ENCODE assay signal across 8 mouse cellular contexts in the genomic region with DNA sequence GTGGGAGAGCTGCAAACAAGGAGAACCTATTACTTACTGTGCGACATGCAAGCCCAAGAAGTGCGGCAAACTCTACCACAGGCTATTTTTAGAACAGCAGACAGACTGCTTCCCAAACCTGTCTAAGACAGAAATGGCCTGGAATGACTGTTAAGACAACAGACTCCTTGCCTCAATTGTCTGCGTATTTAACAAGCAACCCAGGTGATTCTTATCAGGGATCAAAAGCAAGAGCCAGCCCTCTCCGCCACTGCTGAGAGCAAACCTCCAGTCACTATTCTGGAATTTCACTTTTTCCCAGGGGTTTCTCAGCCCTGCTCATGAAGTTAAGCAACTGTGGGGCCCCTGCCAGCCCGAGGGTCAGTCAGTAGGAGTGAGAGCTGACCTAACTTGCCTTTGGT. TPM values are rescaled to one million over a fixed set of nuclear protein-coding genes. Genes with fewer than 3 reads are reported as not detected.
DNase-seq lines count a peak whose midpoint lies in the region; ATAC-seq and TF ChIP-seq lines count a peak whose summit lies in the region.

No protein-coding gene starts in this region.

- H3K4me1 ChIP-seq in heart, embryonic 10.5 days: peaks cover 100% of the 10 kb centered on the region
- H3K4me1 ChIP-seq in embryonic fibroblast, embryonic 13.5 days (ENCODE audit: control insufficient read depth, insufficient read depth, low read length): peaks cover 45% of the 10 kb centered on the region
- peaks cover 98% of the 10 kb centered on the region for H3K4me1 ChIP-seq in liver, embryonic 12.5 days
- H3K4me1 ChIP-seq in hindbrain, embryonic 14.5 days (replicated peaks; ENCODE audit: control insufficient read depth, insufficient read depth, low read length): peaks cover 70% of the 10 kb centered on the region

- DNase-seq in heart, embryonic 10.5 days (ENCODE audit: low spot score): no peak
- DNase-seq in heart, adult 9 months (ENCODE audit: low spot score in 2 of 2): no peak
- DNase-seq in NIH3T3 (ENCODE audit: low read depth): peak; percentile 76
- DNase-seq in thymus, postnatal 25 days: no peak
- no peak for DNase-seq in hindbrain, embryonic 14.5 days (ENCODE audit: low spot score)
- no peak for DNase-seq in left cerebral cortex, adult 2 months (ENCODE audit: extremely low spot score in 1 of 2, low spot score in 2 of 2)

- peak overlapping the region; percentile 58 for H3K4me2 ChIP-seq in liver, embryonic 12.5 days
- H3K4me2 ChIP-seq in hindbrain, embryonic 14.5 days (replicated peaks): no peak overlapping the region

- WGBS in heart, embryonic 10.5 days: 8% methylated on average over 5 of the region's 5 CpGs
- WGBS in liver, embryonic 12.5 days (ENCODE audit: insufficient replicate concordance): 17% methylated on average over 5 of the region's 5 CpGs
- WGBS in hindbrain, embryonic 14.5 days: 49% methylated on average over 5 of the region's 5 CpGs

- no peak; the same call in 1 of the 2 replicates for ATAC-seq in liver, embryonic 12.5 days
- ATAC-seq in hindbrain, embryonic 14.5 days (ENCODE audit: low FRiP score): no peak

- peak overlapping the region; percentile 52 for H3K9ac ChIP-seq in liver, embryonic 12.5 days
- no peak overlapping the region for H3K9ac ChIP-seq in hindbrain, embryonic 14.5 days

- no peaks in the 10 kb centered on the region for H3K27me3 ChIP-seq in heart, embryonic 10.5 days (ENCODE audit: insufficient read depth, poor library complexity, severe bottlenecking)
- H3K27me3 ChIP-seq in liver, embryonic 12.5 days (replicated peaks): no peaks in the 10 kb centered on the region
- H3K27me3 ChIP-seq in hindbrain, embryonic 14.5 days (ENCODE audit: control insufficient read depth, insufficient read depth, low read length): 0 out of 2 replicates have a peak, but pooled peaks cover 5% of the 10 kb centered on the region

- intact Hi-C loops in left cerebral cortex, adult 2 months (cut with DNase I): no loop called here

- no peak for TF ChIP-seq CTCF in embryonic fibroblast, embryonic 13.5 days (IDR thresholded peaks at IDR 0.05; ENCODE audit: borderline replicate concordance, insufficient read depth, low read length)
- TF ChIP-seq CTCF in left cerebral cortex, adult 2 months (IDR thresholded peaks at IDR 0.05): no peak

- H3K36me3 ChIP-seq in heart, embryonic 10.5 days: peaks cover 6% of the 10 kb centered on the region; the same call in 1 of the 2 replicates
- H3K36me3 ChIP-seq in liver, embryonic 12.5 days: peaks cover 15% of the 10 kb centered on the region
- H3K36me3 ChIP-seq in hindbrain, embryonic 14.5 days (replicated peaks; ENCODE audit: control insufficient read depth, insufficient read depth): no peaks in the 10 kb centered on the region

- peak overlapping the region; percentile 35 for H3K4me3 ChIP-seq in heart, embryonic 10.5 days
- H3K4me3 ChIP-seq in embryonic fibroblast, embryonic 13.5 days (ENCODE audit: insufficient read depth, low read length): no peak overlapping the region
- peak overlapping the region; percentile 18; the same call in 1 of the 2 replicates for H3K4me3 ChIP-seq in liver, embryonic 12.5 days
- H3K4me3 ChIP-seq in hindbrain, embryonic 14.5 days (replicated peaks; ENCODE audit: low read length): no peak overlapping the region
- no peak overlapping the region for H3K4me3 ChIP-seq in left cerebral cortex, adult 2 months

- TF ChIP-seq POLR2A in embryonic fibroblast, embryonic 13.5 days (IDR thresholded peaks at IDR 0.05; ENCODE audit: low read depth, low read length): no peak

- H3K27ac ChIP-seq in heart, embryonic 10.5 days: peak overlapping the region; percentile 88
- H3K27ac ChIP-seq in embryonic fibroblast, embryonic 13.5 days (ENCODE audit: insufficient read depth, low read length): peak overlapping the region; percentile 6
- H3K27ac ChIP-seq in liver, embryonic 12.5 days: peak overlapping the region; percentile 77
- H3K27ac ChIP-seq in hindbrain, embryonic 14.5 days: no peak overlapping the region
- H3K27ac ChIP-seq in left cerebral cortex, adult 2 months: no peak overlapping the region

- no peaks in the 10 kb centered on the region for H3K9me3 ChIP-seq in heart, embryonic 10.5 days
- H3K9me3 ChIP-seq in liver, embryonic 12.5 days (replicated peaks): no peaks in the 10 kb centered on the region
- H3K9me3 ChIP-seq in hindbrain, embryonic 14.5 days (ENCODE audit: control insufficient read depth, low read length): no peaks in the 10 kb centered on the region

RNA-seq across cellular contexts. Expression of a gene that starts 39.6 kb away (rescaled TPM):
- 8.2 and 8.3 TPM in 2 replicates for polyA plus RNA-seq in heart, embryonic 10.5 days (2016; fragmentation: Nextera tagmentation; extraction: Ambion mirVana)
- polyA plus RNA-seq in embryonic fibroblast, embryonic 13.5 days (2011; ENCODE audit: insufficient read length, low read depth, missing spikeins): 11.4 and 11.9 TPM in 2 replicates
- 8.7 and 9.9 TPM in 2 replicates for polyA plus RNA-seq in liver, embryonic 12.5 days (2016; fragmentation: Nextera tagmentation; extraction: Ambion mirVana)
- 8.7 and 9.9 TPM in 2 replicates for polyA plus RNA-seq in hindbrain, embryonic 14.5 days (2014; fragmentation: Nextera tagmentation; extraction: Ambion mirVana)
- 10 to 100 TPM; 11.0 to 11.6 TPM for total RNA-seq in left cerebral cortex, adult 2 months (2021)

Comparison
In these comparisons a context has a peak if more than half of its experiments do, and no peak if none do; other contexts are left out.
1. H3K27ac ChIP-seq: peak in heart, embryonic 10.5 days (single experiment), embryonic fibroblast, embryonic 13.5 days (single experiment) and liver, embryonic 12.5 days (single experiment); none in hindbrain, embryonic 14.5 days (single experiment) and left cerebral cortex, adult 2 months (single experiment).
2. H3K4me3 ChIP-seq: peak in heart, embryonic 10.5 days (single experiment) and liver, embryonic 12.5 days (single experiment); none in embryonic fibroblast, embryonic 13.5 days (single experiment), hindbrain, embryonic 14.5 days (single experiment) and left cerebral cortex, adult 2 months (single experiment).